Mouse (Mus musculus) layer of hippocampus, postnatal 25 days (tissue): ENCODE measurements around the gene Apobec3. TPM values are rescaled to one million over a fixed set of nuclear protein-coding genes. Genes with fewer than 3 reads are reported as not detected.
"Not testable (repeated sequence)": the region's sequence is repeated elsewhere in the genome, so short reads cannot be mapped to it uniquely, and the experiment has no call there.

Experiments
- DNase-seq, 2 experiments: peaks; one replicate each; pipeline ENCODE4 v3.0.0; 2022; ENCODE audit warnings: mixed read lengths in 2 of 2, low spot score in 1 of 2; ENCODE audit errors: extremely low spot score in 1 of 2
- total RNA-seq, 2 experiments: library from RNA; stranded (reverse); gene quantifications; 2 replicates each; pipeline ENCODE4 v1.2.3; 2021

Apobec3 gene
- total RNA-seq, 2 experiments from 2014 or later = 3.7 to 5.0 TPM

DNA sequence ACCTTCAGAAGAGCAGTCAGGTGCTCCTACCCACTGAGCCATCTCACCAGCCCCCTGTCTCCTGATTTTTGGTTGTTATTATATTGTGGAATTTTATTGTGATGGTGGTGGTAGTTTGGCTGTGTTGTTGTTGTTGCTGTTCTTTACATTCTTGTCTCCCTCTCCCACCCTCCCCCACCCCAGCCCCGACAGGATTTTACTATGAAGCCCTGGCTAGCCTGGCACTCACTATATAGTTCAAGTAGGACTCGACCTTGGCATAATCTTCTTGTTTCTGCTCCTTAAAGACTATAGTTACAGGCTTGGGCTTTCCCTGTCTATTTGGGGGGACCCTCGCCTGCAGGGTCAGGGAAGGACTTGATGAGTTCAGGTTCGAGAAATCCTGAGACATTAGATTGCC, 2.9 kb downstream of the Apobec3 start:
- DNase-seq = no peak

DNA sequence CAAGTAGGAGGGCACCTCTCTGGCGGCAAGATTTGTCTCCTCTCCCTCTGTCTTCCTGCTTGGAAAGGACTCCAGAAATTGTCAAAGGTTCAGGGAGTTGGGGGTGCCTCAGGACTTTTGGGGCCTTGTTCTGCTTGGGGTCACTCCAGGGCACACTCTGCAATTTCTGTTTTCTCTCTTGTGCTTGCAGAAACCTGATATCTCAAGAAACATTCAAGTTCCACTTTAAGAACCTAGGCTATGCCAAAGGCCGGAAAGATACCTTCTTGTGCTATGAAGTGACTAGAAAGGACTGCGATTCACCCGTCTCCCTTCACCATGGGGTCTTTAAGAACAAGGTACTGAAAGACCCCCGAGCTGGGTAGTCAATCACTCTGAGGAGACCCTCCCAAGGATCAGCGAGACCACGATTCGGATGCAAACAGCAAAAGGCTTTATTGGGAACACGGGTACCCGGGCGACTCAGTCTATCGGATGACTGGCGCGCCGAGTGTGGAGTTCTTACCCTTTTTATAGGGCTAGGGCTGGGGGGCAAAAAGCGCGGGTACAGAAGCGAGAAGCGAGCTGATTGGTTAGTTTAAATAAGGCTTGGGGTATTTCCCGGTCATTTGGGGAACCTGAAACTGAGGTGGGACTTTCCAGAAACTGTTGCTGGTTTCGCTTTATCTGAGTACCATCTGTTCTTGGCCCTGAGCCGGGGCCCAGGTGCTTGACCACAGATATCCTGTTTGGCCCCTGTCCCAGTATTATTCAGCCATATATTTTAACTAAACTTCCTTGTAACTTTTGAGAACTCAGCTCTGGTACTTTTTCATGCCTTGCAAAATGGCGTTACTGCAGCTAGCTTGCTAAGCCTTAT, 4.0 kb downstream of the Apobec3 start:
- DNase-seq = not testable (repeated sequence)

DNA sequence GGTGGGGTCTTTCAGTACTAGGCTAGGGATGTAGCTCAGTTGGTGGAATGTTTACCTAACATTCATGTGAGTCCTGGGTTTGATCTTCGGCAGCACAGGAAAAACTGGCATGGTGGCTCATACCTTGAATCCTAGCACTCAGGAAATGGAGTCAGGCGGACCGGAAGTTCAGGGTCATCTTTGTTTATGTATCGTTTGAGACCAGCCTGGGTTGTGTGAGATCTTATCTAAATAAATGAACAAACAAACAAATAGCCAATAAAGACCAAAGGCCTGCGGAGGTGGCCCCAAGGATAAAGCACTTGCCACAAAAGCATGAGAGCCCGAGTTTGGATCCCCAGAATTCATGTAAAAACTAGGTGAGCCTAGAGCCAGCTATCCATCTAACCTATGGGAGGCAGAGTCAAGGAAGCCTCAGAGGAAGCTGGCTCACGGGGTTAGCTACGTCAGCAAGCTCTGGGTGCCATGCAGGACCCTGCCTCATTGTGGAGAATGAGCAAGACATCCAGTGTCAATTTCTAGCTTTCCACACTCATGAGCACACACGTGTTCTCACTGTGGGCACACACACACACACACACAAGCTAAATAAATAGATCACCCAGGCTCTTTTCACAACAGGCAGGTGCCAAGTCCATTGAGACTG, 4.7 kb downstream of the Apobec3 start:
- DNase-seq = no peak

DNA sequence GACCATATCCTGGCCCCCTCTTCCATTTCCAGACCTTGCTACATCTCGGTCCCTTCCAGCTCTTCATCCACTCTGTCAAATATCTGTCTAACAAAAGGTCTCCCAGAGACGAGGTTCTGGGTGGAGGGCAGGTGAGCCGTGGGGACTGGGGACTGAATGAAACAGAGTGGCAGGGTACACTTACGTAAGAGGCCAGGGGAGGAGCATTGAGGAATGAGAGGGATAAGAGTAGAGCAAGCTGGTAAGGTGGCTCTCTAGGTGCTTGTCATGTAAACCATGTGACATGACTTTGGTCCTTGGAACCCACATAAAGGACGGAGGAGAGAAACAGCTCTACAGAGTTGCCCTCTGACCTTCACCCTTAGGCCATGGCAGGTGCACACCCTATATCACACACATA, 7.5 kb downstream of the Apobec3 start:
- no peak for DNase-seq

DNA sequence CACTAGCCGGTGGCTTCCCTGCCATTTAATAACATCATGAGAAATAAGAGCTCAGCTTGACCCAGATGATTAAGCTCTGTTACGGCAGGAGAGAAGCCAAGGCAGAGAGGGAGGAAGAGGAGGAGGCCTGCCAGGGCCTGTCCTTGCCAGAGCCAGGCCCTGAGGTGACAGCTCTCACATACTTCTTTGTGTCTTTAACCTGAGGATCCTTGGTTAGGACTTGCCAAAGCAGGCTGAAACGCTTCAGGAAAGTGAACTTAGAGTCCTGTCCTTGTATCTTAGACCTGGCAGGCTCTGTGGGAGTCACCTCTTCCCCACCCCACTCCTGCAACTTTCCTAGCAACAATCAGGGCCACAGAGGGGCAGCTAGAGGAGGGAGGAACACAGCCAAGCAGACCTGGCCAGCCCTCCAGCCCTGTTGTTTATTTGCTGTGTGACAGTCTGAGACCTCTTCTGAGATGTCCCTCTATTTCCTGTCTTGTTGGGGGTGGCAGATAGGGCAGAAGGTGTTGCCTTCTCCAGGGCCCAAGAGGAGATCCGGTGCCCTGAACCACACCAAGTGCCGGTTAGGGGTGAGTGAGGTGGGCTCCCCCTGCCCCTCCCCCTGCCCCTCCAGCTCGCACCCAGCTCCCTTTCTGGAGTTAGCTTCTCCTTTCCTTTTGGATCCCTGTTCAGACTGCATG, 8.5 kb downstream of the Apobec3 start:
- DNase-seq = no peak

DNA sequence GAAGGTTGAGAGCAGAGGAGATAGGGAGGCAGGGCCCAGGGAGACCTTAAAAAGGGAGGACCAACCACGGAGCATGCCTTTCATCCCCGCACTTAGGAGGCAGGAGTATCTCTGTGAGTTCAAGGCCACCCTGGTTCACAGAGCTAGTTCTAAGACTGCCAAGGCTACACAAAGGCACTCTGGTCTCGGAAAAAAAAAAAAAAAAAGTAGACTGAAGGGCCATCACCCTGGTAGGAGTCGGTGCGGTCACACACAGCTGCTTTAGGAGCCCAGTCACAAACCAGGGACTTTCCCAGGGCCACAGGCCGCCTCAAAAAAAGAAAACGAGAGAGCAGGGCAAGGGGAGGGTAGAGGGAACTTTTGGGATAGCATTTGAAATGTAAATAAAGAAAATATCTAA, 9.3 kb downstream of the Apobec3 start:
- no peak for DNase-seq

DNA sequence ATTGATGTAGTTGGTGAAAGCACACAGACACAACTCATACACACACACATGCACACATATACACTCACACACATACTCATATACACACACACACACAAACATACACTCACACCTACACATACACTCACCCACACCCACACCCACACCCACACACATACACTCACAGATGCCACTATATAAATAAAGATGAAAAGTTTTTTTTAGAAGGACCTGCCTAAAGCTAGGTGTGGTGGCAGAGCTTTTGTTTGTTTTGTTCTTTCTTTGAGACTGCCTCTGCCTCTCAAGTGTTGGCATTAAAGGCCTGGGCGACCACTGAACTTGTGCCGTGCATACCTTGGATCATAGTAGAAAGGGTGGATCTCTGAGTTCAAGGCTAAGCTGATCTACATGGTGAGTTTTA, 9.9 kb downstream of the Apobec3 start:
- DNase-seq = no peak

DNA sequence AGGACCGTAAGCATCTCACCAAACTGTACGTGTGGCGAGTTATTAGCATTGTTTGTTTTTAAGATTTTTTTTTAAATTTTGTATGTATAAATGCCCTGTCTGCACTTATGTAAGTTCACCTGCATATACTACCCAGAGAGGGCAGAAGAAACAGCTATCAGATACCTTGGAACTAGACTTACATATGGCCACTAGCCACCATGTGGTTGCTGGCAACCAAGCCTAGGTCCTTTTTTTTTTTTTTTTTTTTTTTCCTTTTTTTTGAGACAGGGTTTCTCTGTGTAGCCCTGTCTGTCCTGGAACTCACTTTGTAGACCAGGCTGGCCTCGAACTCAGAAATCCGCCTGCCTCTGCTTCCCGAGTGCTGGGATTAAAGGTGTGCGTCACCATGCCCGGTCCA, 11.6 kb downstream of the Apobec3 start:
- not testable (repeated sequence) for DNase-seq

DNA sequence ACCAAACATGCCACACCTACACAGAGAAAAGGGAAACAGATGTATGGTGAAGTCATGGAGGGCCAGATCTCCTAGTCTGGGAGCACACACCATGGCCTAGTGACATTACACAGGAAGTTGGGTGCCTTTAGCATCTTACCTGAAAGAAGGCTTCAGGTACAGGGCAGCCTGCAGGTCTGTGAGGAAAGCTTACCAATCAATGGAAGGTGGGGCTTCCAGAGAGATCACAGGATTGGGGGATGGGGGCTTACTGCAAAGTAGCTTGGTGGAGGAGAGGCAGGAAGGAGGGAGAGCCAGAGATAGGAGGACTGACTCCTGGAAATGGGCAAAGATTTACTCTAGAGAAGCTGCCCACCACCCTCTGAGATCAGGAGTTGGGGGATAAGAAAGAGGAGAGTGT, 12.5 kb downstream of the Apobec3 start:
- no peak for DNase-seq

DNA sequence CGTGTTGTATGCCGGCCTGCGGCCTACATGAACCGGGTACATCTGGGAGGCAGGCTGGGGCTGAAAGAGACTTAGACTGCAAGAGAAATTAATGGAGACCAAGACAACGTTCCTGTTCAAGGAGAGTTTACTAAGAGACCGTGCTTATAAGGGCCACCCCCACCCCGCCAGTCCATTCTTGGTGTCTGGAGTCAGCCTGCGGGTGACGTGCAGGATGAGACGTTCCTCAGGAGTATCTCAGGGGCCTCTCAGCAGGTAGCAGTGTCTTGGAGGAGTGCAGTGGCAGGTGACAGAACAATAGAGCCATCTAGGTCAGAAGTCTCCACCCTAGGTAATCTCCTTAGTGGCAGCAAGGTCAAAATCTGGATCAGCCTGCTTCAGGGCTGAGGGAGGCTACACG, 13.2 kb downstream of the Apobec3 start:
- not testable (repeated sequence) for DNase-seq

DNA sequence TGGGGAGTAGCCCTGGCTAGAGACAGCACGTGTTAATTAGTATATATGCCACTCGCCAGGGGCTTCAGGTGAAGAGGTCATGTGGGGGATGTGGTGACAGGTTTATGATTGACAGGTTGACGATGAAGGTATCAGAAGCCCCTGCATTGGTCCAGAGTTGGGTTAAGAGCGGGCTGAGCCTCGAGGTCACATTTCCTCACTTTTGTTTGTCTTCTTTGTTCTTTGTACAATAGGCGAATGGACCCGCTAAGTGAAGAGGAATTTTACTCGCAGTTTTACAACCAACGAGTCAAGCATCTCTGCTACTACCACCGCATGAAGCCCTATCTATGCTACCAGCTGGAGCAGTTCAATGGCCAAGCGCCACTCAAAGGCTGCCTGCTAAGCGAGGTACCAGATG, 13.8 kb downstream of the Apobec3 start:
- DNase-seq = no peak

DNA sequence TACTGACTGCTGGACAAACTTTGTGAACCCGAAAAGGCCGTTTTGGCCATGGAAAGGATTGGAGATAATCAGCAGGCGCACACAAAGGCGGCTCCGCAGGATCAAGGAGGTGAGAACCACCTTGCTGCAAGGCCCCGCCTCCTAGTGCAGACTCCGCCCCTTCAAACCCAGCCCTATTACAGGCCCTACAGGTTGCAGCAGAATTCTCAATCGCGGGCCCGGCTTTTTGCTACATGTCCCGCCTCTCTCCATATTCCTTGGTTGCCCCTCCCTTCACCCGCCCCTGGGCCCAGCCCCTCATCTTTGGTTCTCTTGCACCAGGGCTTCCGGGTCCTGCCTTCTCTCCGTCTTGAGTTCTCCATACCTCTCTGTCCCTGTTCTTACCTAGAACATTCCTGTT, 15.4 kb downstream of the Apobec3 start:
- DNase-seq = no peak

DNA sequence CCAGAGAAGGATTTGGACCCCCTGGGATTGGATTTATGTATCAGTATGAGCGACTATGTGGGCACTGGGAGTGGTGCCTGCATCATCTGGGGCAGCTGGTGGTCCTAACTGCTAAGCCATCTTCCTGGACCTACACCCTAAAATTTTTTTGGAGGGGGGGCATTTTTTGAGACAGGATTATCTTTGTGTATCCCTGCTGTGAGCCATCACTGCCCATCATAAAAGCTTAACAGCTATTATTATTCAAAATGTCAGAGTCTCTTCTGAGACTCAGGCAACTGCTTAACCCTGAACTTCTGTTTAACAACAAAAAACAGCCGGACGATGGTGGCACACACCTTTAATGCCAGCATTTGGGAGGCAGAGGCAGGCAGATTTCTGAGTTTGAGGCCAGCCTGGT, 17.5 kb downstream of the Apobec3 start:
- DNase-seq = not testable (repeated sequence)

DNA sequence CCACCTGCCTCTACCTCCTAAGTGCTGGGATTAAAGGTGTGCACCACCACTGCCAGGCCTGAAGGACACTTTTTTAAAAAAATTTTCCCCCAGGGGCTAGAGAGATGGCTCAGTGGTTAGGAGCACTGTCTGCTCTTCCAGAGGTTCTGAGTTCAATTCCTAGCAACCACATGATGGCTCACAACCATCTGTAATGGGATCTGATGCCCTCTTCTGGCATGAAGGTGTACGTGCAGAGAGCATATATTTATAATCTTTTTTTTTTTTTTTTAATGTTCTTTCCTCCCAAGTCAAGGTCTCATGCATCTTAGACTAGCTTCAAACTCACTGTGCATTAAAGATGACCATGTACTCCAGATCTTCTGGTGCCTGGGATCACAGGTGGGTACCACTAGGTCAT, 19.4 kb downstream of the Apobec3 start:
- DNase-seq = not testable (repeated sequence)

DNA sequence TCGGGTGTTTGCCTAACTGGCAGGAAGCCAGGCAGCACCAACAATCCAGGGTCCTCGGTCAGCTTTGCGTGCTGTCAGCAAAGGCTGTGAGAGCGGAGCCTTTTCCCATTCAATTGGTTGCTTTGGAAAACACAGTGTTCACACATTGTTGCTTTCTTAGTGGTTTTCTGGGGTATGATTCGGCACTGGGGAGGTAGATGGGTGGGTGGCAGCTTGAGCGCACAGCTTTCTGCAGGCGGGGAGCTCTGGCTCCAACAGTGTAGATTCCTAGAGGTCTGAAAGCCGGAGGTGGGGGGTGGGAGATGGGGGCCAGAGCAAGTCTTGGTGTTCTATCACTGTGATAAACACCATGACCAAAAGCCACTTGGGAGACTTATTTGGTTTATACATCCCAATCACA, 19.9 kb downstream of the Apobec3 start:
- no peak for DNase-seq

DNA sequence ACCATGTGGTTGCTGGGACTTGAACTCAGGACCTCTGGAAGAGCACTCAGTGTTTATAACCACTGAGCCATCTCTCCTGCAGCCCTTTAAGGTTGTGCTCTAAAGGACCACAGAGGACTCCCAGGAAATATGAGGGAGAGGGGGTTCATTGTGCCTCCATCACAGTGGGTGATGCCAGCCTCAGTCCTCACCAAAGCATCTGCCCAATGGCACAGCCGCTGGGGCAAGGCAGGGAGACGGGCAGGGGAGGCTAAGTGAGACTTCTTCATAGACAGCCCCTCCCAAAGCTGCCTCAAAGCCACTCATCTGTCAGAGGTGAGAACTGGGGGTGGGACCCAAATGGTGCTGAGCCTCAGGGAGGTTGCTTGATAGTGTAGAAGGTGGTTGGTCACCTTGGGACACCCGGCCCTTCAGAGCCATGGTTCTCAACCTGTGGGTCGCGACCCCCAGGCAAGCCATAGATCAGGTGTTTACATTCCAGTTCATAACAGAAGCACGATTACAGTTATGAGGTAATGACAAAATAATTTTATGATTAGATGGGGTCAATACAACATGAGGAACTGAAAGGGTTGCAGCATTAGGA, 22.4 kb downstream of the Apobec3 start:
- DNase-seq = no peak

DNA sequence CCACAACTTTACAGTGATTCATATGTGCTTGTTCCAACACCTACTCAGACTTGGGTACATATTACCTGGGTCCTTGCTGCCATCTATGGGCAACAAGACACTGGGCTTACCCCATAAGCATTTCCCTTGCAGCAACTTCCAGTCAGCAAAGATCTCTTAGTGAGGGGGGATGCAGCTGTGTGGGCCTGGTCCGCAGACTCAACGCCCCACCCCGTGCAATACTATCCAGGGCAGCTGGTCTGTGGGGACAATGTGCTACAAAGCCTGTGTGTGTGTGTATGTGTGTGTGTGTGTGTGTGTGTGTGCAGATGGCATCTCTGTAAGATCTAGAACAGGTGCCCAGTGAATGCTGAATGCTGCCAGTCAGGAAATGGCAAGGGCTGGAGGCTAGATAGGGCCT, 22.9 kb downstream of the Apobec3 start:
- no peak for DNase-seq

DNA sequence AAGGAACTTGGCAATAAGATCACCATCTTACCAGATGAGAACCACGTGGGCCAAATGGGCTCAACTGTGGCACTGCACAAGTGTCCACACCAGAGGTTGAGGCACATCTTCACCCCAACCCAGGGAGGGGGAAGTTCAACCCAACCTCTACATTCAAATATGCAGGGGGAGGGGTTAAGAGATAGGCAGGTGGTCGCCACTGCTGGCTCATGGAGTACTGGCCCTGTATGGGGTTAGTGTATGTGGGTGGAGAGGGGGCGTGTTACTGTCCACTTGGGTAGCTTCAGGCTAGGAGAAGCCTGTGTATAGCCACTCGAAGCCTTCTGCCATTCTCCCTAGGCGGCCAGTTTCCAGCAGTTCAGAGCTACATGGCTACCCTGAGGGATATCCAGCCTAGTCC, 24.7 kb downstream of the Apobec3 start:
- DNase-seq = no peak

DNA sequence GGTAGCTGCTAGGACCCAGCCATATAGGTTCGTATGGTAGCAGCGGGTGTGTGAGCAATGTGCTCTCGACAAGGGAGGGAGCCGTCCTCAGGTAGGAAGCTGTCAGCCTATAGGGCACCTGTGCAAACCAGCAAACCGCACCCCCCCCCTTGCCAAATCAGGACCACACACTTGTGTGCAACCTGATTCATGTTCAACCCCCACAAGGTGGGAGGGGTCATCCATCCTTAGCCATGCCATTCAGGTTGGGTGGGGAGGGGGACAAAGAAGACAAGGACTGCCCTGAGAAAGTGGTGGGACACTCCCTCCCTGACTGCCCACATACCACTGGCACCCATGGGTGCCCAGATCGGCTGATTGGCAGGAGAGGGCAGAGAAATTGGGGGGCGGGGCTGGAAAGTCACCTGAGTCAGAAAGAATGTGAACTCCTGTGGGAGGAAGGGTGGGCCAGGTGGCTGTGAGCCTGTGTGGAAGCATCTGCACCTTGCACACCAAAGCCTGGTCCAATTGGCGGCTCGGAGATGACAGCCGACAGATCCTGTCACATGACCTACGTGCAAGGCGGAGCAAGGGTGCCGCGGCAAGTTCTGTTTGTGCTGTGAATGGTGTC, 25.8 kb downstream of the Apobec3 start:
- DNase-seq = no peak

DNA sequence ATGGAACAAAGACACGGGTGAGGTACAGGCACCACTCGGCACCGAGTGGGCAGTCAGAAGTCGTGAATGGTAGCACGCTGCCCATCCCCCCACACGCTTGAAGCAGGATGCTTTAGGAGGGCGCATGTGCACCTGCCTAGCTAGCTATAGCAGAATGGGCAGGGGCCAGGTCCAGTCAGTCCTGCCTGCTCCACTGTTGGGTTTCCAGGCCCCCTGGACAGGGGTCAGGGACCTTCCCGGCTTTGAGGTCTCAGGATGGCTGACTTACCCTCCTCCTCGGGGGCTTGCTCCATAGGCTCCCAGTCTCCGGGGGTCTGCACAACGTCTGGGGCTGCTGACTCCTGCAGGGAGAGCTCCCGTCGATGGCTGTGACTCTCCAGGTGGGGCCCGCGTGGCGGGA, 27.0 kb downstream of the Apobec3 start:
- no peak for DNase-seq

DNA sequence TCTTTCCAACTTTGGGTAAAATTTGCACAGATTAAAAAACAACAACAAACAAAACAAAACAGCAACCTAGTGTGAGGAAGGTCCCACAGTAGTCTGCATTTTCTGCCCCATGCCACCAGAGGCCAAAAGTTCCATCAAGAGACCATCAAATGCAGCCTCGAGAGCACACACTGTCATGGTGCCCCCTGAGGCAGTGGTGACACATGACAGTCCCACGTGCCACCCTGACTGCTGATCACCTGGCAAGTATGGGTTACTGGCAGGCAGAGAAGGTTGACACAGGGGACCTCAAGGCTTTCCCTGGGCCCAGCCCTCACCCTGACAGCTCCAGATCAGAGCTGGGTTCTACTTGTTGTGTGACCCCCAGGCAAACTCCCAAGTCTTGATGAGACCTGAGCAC, 28.3 kb downstream of the Apobec3 start:
- DNase-seq = no peak
